Mouse (Mus musculus) heart, postnatal 4 days (tissue): ENCODE results near the gene H2-M10.3. TPM values are rescaled to one million over a fixed set of nuclear protein-coding genes. Genes with fewer than 3 reads are reported as not detected.
A peak's percentile ranks its signal among the peaks of the same experiment; 100 is the strongest.
"Not testable (repeated sequence)": the region's sequence is repeated elsewhere in the genome, so short reads cannot be mapped to it uniquely, and the experiment has no call there.

Source experiments
- DNase-seq: peaks from one replicate; pipeline ENCODE4 v3.0.0; 2021
- total RNA-seq, 2 experiments: library from RNA; stranded (reverse); gene quantifications; 2 replicates each; pipeline ENCODE4 v1.2.3; 2021

Gene H2-M10.3
- not detected for total RNA-seq

DNA sequence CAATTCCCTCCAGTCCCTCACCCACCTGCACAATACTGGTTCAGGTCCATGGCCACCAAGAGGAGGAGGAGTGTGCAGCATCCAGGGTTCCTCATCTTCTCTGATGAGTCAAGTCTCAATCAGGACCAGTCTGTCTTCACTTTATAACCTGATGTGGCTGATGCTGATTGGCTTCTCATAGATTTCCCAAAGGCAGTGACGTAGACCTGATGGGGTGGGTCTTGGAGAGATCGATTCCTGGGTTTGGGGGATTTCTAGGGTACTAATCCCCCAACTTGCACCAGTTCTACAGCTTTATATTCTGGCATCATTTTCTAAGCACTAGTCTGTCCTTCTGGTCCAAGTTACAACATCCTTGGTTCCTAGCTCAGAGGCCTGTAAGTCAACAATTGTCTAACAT, at the start of gene H2-M10.3:
H2-M10.3 (minus strand) TSS at position 101 of the 400 bp plus-strand sequence.
- not testable (repeated sequence) for DNase-seq

DNA sequence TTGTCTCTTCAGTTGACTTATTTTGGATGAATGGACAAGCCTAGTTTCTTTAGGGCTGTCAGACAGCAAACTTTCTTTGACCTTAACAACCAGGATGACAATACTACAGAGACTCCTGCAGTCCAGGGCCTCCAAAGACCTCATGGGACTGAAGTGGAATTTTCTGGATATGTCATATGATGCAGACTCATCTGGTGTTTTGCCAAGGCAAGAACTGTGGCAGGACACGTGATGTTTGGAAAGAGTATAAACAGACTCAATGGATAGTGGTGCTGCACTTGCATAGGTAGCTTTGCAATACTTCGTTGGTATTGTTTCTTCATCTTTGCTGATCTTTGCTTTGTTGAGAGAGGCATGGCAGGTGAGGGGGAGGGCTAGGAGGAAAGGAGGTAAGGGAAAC, 49.2 kb upstream of the H2-M10.3 start:
- no peak for DNase-seq

DNA sequence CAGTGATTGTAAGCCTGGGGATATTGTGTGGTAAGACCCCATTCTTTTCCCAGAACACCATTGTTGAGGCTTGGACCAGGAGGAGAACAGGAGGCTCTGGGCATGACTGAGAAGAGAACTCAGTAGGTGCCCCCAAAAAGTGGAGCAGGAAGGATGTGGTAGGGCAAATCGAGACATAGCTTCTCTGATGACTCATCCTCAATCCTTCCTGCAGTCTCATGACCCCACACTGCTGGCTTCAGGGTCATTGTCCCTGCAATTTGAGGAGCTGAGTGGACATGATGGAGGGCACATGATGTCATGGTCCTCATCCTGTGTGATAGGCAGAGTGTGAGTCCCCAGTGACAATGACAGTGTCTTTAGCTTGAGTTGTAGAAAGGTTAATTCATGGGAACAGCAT, 47.2 kb upstream of the H2-M10.3 start:
- DNase-seq, result no peak

DNA sequence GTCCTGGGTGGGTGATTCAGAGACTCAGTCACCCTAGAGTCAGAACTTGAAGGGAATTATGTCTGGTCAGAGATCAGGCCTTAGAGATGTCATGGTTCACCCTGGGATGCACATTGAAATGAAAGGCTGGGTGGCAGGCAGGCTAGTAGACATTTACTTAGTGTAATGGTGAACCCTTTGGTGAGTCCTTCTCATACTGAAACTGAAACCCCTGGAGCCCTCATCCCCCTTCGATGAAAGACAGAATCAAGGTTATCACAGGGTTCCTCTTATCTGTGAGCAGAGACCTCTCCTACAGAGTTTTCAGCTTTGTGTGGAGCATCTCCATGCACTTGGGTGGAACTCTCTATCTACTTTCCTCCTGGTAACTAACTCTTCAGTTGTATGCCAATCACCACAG, 46.1 kb upstream of the H2-M10.3 start:
- no peak for DNase-seq

DNA sequence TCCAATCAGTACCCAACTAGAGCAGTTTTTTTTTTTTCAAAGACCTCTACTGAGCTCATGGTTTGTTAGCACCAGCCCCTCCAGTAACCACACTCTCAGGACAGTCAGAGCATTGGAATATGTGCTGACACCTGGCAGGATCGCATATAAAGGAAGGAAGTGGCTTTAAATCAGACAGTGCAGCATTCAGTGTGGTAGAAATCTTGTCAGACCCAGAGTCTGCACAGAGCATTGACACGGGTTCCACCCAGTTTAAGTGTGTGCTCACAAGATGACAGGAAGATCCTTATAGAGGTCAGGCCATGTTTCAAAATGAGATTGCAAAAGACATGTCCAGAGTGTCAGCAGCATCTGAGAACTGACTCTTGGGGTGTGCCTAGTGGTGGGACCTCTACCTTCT, 21.7 kb upstream of the H2-M10.3 start:
- DNase-seq, result no peak

DNA sequence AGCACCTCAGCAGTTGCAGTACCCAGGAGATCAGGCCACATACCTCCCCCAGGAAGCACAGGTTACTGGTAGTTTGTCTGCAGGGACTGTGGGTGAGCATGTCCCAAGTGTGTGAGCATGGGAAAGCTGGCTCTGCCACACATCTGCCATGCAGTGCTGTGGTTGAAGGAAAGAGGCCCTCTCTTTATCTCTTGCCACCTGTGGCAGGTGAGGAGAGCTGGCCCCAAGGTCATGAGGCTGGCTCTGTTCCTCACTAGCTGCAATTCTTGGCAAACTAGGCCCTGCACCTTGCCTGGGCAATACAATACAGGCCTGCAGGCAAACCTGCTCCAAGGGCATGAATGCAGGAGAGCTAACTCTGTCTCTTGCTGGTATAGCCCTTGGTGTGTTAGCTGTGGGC, 5.8 kb downstream of the H2-M10.3 start:
- not testable (repeated sequence) for DNase-seq

DNA sequence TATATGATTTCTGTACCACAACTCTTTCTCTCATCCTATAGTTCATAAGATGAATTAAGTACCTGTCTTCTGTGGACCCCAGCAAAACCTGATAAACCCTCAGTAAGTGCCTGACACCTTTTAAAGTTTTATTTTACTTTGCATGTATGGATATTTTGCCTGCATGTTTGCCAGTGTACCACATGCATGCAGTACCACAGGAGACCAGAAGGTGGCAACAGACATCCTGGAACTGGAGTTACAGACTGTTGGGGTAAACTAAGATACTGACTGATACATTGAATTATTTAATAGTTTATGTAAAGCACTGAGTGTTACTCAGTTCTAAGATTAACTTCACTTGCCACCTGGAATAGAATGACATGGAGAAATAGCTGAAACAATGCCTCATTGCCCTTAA, 10.7 kb downstream of the H2-M10.3 start:
- peak; percentile 55 for DNase-seq

DNA sequence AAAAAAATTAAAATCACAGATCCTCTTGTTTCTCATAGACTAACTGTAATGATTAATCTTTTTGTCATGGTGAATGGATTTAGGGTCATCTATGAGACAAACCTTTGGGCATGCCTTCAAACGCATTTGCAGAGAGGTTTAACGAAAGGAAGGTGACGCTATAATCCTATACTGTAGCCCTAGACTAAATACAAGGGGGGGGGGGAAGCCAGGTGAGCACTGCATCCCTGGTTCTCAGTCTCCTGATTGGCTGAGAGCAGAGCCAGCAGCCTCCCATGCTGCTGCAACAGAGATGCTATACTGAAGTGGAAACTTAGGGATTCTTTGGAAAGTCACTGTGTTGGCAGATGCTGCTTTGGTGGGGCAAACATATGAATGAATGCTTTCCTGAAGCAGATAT, 12.5 kb downstream of the H2-M10.3 start:
- no peak for DNase-seq

DNA sequence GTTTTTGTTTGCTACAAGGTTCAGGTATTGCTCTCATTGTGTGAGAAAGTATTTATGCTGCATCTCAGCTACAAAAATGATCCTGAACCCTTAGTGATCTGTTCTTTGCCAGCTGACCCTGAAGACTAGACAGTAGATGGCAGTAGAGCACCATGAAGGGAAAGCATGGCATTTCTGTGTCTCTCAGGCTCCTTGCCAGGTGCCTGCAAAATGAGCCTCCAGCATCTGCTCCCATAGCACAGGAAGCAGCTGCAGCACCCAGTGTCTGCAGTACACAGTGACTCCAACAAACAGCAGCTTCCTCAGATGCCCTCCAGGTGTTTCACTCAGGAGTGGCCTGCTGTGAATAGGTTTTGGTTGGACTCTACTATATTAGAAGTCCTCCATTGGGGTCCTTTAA, 12.9 kb downstream of the H2-M10.3 start:
- DNase-seq, result peak; percentile 63

DNA sequence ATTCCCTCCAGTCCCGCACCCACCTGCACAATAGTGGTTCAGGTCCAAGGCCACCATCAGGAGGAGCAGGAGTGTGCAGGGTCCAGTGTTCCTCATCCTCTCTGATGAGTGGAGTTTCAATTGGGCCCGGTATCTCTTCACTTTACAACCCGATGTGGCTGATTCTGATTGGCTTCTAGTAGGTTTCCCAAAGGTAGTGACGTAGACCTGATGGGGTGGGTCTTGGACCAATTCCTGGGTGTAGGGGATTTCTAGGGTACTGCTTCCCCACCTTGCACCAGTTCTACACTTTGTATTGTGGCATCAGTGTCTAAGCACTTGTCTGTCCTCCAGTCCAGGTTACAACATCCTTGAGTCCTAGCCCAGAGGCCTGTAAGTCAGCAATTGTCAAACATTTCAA, 42.2 kb downstream of the H2-M10.3 start, which contains the start of gene H2-M10.1:
H2-M10.1 (minus strand) TSS at position 101 of the 400 bp plus-strand sequence.
- DNase-seq, result no peak

DNA sequence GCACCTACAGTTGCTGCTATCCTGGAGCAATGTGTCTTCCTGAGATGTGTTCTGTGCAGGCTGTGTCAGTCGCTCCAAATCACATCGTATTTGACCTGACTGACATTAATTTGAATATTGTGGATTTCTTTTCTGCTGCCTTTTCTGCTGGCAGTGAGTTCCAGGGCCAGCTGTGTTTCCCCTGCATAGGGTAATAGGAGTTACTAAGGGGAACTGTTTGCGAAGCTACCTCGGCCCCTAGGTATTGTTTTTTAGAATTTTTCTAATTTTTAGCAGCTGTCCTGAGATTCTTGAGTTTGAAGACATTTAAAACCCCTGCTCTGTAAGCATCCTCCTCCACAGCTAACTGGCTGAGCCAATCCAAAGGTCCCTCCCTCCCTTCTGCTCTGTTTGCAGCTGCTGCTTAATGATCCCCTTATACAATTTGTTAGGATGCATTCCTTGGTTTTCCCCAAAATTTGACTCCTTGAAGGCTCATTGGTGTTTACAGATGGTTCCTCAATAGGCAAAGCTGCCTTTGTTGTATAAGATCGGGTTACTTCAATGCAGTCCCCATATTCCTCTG, 52.4 kb downstream of the H2-M10.3 start:
- no peak for DNase-seq

DNA sequence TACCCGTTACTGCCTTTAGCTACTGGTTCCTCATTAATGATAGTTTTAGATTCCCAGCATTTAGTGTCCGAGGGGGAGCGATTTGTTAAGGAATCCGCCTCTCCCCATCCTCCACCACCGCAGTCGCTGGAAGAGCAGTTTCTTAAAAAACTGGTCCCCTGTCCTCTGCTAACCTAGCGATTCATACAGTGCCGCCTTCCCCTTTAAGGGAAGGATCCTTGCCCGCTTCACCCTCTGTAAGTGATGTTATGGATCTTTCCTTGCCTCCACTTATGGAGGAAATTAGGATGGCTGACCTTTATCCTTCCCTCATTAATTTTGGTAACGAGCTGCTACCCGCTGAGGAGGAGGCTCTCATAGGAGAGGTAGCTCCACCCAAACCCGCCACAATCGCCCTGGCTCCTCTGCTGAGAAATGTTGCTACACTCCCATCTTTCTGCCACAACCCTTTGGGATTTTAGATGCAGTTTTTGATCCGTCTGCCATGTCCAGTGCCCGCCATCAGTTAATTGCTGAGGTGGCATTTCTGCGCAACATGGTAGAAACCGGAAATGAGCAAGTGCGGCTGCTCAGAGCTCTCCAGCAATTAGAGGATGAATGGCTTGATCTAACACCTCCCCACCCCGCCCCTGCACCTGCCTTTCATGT, 53.1 kb downstream of the H2-M10.3 start:
- peak; percentile 12 for DNase-seq

Other genes starting within 250 kb of the H2-M10.3 start
- gene Gm19684, start 246.7 kb downstream of the H2-M10.3 start, total RNA-seq, result not detected
- gene Gm7030, start 239.0 kb downstream of the H2-M10.3 start, total RNA-seq, result not detected
- gene Gm8909, start 199.9 kb downstream of the H2-M10.3 start, total RNA-seq, result not detected
- gene H2-T3, start 178.1 kb downstream of the H2-M10.3 start, total RNA-seq, result not detected
- gene Rpp21, start 110.3 kb downstream of the H2-M10.3 start, total RNA-seq, result 10 to 100 TPM; 35.0 to 43.1 TPM
- 1 to 10 TPM; 8.3 TPM for gene Trim39, start 96.2 kb downstream of the H2-M10.3 start, total RNA-seq
- not detected for gene H2-M10.2, start 81.9 kb downstream of the H2-M10.3 start, total RNA-seq
- not detected for gene H2-M10.1, start 42.3 kb downstream of the H2-M10.3 start, total RNA-seq
- gene H2-M10.4, start 93.9 kb upstream of the H2-M10.3 start, total RNA-seq, result not detected
- gene H2-M11, start 178.7 kb upstream of the H2-M10.3 start, total RNA-seq, result not detected